Mouse (Mus musculus) erythroblast, embryonic 14.5 days (primary cell): Measurements from ENCODE around the gene Bpifb2. TPM values are rescaled to one million over a fixed set of nuclear protein-coding genes. Genes with fewer than 3 reads are reported as not detected.
"Not testable (repeated sequence)": the region's sequence is repeated elsewhere in the genome, so short reads cannot be mapped to it uniquely, and the experiment has no call there.

ENCODE experiments used
- H3K27me3 ChIP-seq: 2 replicates; pipeline ENCODE4 v1.6.1; 2012; ENCODE audit warnings: inconsistent platforms; ENCODE audit not compliant: control insufficient read depth
- H3K36me3 ChIP-seq: 2 replicates; pipeline ENCODE4 v1.6.1; 2012; ENCODE audit warnings: mild to moderate bottlenecking, inconsistent platforms; ENCODE audit not compliant: control insufficient read depth
- H3K4me1 ChIP-seq: 2 replicates; pipeline ENCODE4 v1.6.1; 2012; ENCODE audit warnings: inconsistent platforms; ENCODE audit not compliant: control insufficient read depth
- H3K4me3 ChIP-seq: replicated peaks from 2 replicates; pipeline ENCODE3; 2012; ENCODE audit warnings: moderate library complexity, mild to moderate bottlenecking, inconsistent platforms
- H3K9me3 ChIP-seq: 2 replicates; pipeline ENCODE4 v1.6.1; 2012; ENCODE audit warnings: low read length, inconsistent platforms, mixed read lengths; ENCODE audit not compliant: control insufficient read depth
- GATA1 ChIP-seq: IDR thresholded peaks from 2 replicates; pipeline ENCODE4 v1.6.1; 2012; ENCODE audit warnings: low read length, inconsistent platforms, mixed read lengths
- TAL1 ChIP-seq: IDR thresholded peaks from 3 replicates; pipeline ENCODE4 v1.6.1; 2012; ENCODE audit warnings: low read length, inconsistent platforms, mixed read lengths
- polyA plus RNA-seq: library from polyadenylated mRNA; stranded (reverse); fragments of >175 nt; gene quantifications from 2 replicates; pipeline ENCODE4 v1.2.3, GENCODE M21; 2012

The Bpifb2 gene
- not detected in 2 replicates for polyA plus RNA-seq

DNA sequence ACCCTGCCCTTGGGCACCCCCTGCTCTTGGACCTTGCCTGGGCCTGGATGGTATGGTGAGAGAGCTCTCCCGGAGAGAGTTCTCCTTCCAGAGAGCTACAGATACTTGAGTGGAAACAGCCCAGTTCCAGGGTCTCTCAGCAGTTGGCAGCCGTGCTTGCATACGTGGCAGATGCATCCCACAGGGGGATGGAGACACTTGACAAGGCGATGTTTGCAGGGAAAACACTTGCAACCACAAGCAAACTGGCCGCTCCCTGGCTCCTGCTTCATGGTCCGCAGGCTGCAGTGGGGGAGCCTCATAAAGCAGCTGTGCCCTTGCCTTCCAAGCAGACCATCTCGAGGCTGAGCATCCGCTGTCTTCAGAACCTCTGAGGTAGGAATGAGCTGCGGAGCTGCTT is at the start of gene Bpifb2:
Bpifb2 (plus strand) TSS at position 301 of the 400 bp plus-strand sequence.
- no peaks in the 10 kb centered on the region for H3K27me3 ChIP-seq

DNA sequence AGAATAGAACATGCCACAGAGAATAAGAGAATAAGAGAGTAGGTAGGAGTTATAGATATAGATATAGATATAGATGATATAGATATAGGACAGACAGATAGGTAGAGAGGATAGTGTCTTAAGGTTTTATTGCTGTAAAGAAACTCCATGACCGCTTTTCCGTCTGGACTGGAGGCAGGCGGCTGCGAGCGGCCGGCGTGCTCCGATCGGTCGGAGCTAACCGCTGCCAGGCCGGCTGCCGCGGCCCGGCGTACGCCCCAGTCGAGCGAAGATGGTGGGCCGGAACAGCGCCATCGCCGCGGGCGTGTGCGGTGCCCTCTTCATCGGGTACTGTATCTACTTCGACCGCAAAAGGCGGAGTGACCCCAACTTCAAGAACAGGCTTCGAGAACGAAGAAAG is 48.9 kb upstream of the Bpifb2 start:
- not testable (repeated sequence) for H3K4me3 ChIP-seq, H3K9me3 ChIP-seq, H3K4me1 ChIP-seq

More for the DNA sequence above, at the start of gene Bpifb2:
- H3K36me3 ChIP-seq = no peaks in the 10 kb centered on the region
- TF ChIP-seq GATA1 (no peak), TAL1 (no peak)
- no peak within 1 kb of the TSS for H3K4me3 ChIP-seq
- H3K9me3 ChIP-seq = no peaks in the 10 kb centered on the region
- H3K4me1 ChIP-seq = no peaks in the 10 kb centered on the region

DNA sequence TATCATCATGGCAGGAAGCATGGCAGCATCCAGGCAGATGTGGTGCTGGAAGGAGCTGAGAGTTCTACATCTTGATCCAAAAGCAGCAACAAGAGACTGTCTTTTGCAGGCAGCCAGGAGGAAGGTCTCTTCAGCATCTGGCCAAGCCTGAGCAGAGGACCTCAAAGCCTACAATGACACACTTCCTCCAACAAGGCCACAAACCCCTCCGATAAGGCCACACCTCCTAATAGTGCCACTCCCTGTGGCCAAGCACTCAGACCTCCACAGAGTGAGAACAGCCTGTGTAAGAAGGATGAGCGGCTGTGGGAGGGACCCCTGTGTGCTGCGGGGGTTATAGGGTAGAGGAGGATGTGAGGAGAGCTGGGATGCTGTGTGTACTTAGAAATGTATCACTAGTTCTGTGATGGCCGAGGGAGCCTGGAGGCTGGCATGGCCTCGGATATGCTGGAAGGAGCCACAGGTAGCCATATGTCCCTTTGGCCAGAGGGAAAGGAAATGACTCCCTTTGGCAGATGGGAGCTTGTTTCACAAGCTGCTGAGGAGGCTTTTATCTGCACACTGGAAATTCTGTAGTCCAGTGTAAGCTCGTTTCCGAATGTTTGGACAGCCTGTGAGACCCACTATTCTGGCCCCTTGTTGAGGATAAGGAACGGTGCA is 47.5 kb upstream of the Bpifb2 start:
- no peaks in the 10 kb centered on the region for H3K27me3 ChIP-seq
- no peak overlapping the region for H3K4me3 ChIP-seq
- TF ChIP-seq GATA1 (no peak), TAL1 (no peak)
- H3K9me3 ChIP-seq = no peaks in the 10 kb centered on the region
- no peaks in the 10 kb centered on the region for H3K4me1 ChIP-seq
- H3K36me3 ChIP-seq = no peaks in the 10 kb centered on the region

More for the DNA sequence above, 48.9 kb upstream of the Bpifb2 start:
- H3K36me3 ChIP-seq, H3K27me3 ChIP-seq: not testable (repeated sequence)

DNA sequence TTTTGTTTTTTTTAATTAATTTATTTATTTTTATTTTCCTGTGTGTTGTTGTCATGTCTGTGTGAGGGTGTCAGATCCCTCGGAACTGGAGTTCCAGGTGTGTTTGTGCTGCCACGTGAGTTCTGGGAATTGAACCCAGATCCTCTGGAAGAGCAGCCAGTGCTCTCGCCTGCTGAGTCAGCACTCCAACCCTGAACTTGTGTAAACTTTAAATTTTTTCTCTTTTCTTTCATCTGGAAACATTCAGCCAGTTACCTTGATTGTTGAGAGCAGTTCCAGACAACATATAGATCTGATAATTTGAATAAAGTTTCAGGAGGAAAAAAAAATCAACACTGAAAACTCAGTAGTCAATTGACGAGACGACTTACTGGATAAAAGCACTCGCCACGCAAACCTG is 46.1 kb upstream of the Bpifb2 start:
- Histone ChIP-seq H3K4me1 (no peaks in the 10 kb centered on the region), H3K9me3 (no peaks in the 10 kb centered on the region), H3K4me3 (no peak overlapping the region), H3K27me3 (no peaks in the 10 kb centered on the region), H3K36me3 (no peaks in the 10 kb centered on the region)
- TF ChIP-seq GATA1 (no peak), TAL1 (no peak)

- Histone ChIP-seq H3K9me3 (no peaks in the 10 kb centered on the region), H3K36me3 (no peaks in the 10 kb centered on the region), H3K27me3 (no peaks in the 10 kb centered on the region), H3K4me1 (no peaks in the 10 kb centered on the region), H3K4me3 (no peak overlapping the region)
- TF ChIP-seq GATA1 (no peak), TAL1 (no peak)
Observed at GRCm38 (mm10) chr2:153833291-153833690, 41.6 kb upstream of the Bpifb2 start.

- no peaks in the 10 kb centered on the region for H3K9me3 ChIP-seq
- TF ChIP-seq GATA1 (no peak), TAL1 (no peak)
- no peaks in the 10 kb centered on the region for H3K27me3 ChIP-seq
- H3K4me3 ChIP-seq = no peak overlapping the region
- no peaks in the 10 kb centered on the region for H3K36me3 ChIP-seq
- H3K4me1 ChIP-seq = no peaks in the 10 kb centered on the region
Observed at GRCm38 (mm10) chr2:153842854-153843253, 32.0 kb upstream of the Bpifb2 start.

- Histone ChIP-seq H3K4me3 (no peak overlapping the region), H3K27me3 (no peaks in the 10 kb centered on the region), H3K4me1 (no peaks in the 10 kb centered on the region), H3K9me3 (peaks cover 3% of the 10 kb centered on the region; the same call in 1 of the 2 replicates), H3K36me3 (no peaks in the 10 kb centered on the region)
- TF ChIP-seq TAL1 = no peak
- no peak for TF ChIP-seq GATA1
Observed at GRCm38 (mm10) chr2:153848389-153848788, 26.5 kb upstream of the Bpifb2 start.

DNA sequence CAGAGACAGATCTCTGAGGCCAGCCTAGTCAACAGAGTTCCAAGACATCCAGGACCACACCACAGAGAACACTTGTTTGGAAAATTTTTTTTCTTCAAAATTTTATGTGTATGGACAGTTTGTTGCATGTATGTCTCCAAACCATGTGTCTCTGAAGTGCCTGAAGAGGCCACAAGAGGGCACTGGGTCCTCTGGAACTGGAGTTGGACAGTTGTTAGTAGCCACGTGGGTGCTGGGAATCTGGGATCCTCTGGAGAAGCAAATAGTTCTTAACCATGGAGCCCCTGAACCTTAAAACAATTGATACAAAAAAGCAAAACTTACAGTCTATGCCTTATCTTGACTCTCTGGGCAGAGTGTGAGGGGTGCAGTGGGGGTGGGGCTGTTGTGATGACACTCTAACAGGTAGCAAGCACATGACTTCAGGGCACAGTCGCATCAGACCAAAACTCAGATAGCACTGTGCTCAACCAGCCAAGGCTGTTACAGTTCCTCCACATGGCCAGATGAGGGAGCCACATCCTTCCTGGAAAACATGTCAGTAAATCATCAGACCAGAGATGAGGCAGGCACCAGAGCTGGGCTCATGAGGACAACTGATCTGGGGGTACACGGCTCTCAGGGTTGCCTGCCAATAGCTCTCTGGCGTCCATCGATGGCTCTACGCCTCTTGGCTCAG is 24.4 kb upstream of the Bpifb2 start:
- Histone ChIP-seq H3K27me3 (no peaks in the 10 kb centered on the region), H3K9me3 (peaks cover 3% of the 10 kb centered on the region; the same call in 1 of the 2 replicates), H3K4me3 (no peak overlapping the region), H3K36me3 (no peaks in the 10 kb centered on the region), H3K4me1 (no peaks in the 10 kb centered on the region)
- no peak for TF ChIP-seq GATA1
- TF ChIP-seq TAL1 = no peak

DNA sequence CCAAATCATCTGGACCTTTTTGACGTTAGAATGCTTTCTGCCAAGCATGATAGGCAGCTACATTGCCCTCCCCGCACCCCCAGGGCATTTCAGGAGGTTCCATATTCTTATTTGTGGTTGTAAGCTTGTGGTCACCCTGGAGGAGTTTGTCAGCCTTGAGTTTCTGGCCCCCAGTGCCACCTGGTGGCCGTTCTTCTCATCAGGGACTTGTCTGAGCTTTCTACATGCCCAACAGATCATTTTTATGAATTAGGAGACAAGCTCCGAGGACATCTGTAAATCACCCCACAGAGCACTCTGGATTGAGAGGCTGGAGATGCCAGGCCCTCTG is 23.9 kb upstream of the Bpifb2 start:
- Histone ChIP-seq H3K9me3 (peaks cover 3% of the 10 kb centered on the region; the same call in 1 of the 2 replicates), H3K27me3 (no peaks in the 10 kb centered on the region), H3K36me3 (no peaks in the 10 kb centered on the region), H3K4me1 (no peaks in the 10 kb centered on the region), H3K4me3 (no peak overlapping the region)
- no peak for TF ChIP-seq TAL1
- TF ChIP-seq GATA1 = no peak

DNA sequence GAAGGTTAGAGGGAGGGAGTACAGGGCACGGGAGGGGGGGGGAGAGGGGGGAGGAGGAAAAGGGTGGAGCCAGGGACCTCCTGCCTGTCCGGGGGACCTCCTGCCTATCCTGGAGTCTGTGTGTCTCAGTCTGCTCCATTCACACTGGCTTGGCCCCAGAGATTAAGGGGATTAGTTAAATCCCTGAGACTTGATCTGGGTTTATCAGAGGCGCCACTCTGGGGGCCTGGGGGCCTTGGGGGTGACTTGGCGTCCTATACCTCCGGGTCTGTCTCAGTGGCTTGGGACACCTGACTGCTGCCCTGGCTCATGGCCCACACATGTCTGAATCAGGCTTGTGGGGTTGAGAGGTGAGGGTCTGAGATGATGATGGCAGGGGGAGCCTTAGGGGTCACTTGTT is 21.3 kb upstream of the Bpifb2 start:
- TF ChIP-seq GATA1 = no peak
- no peak for TF ChIP-seq TAL1
- Histone ChIP-seq H3K9me3 (peaks cover 3% of the 10 kb centered on the region; the same call in 1 of the 2 replicates), H3K36me3 (no peaks in the 10 kb centered on the region), H3K4me1 (no peaks in the 10 kb centered on the region), H3K4me3 (no peak overlapping the region), H3K27me3 (no peaks in the 10 kb centered on the region)
